27 mouse cellular contexts compared by ENCODE assay signal in the genomic region with DNA sequence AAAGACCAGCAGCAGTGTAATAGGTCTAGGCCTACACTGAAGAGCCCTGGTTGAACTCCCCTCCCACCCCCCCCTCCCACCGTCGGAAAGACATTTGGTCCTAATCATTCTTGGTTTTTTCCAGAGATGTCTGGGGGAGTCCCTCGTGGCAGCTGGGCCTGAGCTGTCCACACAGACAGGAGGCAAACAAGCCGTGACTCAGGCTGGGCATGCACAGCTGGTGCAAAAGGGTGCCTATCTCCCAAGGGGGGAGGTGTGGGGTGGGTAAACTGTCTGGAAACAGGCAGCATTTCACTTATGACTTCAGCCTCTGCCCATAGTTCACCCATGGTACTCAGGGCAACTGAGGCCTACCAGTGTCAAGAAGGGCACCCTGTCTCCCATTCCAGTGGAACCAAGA. TPM values are rescaled to one million over a fixed set of nuclear protein-coding genes. Genes with fewer than 3 reads are reported as not detected.
DNase-seq lines count a peak whose midpoint lies in the region; ATAC-seq lines count a peak whose summit lies in the region.
"Had no signal": no experiment of that assay in that cellular context is flagged by ENCODE, and none has a peak within 500 bp of the region (broad histone marks: within the 10 kb centered on the region; RNA-seq: fewer than 3 reads in every experiment).

No protein-coding gene starts in this region.

- ATAC-seq in embryonic facial prominence, embryonic 14.5 days (ENCODE audit: low read depth), result 0 out of 2 replicates have a peak, but pooled peaks have one; percentile 10
- 0 out of 2 replicates have a peak, but pooled peaks have one; percentile 2 for ATAC-seq in limb, embryonic 12.5 days (ENCODE audit: insufficient number of reproducible peaks, insufficient read depth, low FRiP score, low TSS enrichment, low read depth)
- ATAC-seq: forebrain, embryonic 16.5 days; intestine, postnatal 0 days had no signal

- H3K36me3 ChIP-seq in embryonic facial prominence, embryonic 14.5 days (ENCODE audit: control insufficient read depth, insufficient read depth, low read length), result peaks cover 46% of the 10 kb centered on the region
- peaks cover 75% of the 10 kb centered on the region for H3K36me3 ChIP-seq in embryonic facial prominence, embryonic 10.5 days (replicated peaks)
- peaks cover 79% of the 10 kb centered on the region for H3K36me3 ChIP-seq in limb, embryonic 12.5 days
- H3K36me3 ChIP-seq in limb, embryonic 10.5 days, result peaks cover 34% of the 10 kb centered on the region

- H3K4me1 ChIP-seq in embryonic facial prominence, embryonic 14.5 days (ENCODE audit: control insufficient read depth, insufficient read depth, low read length), result no peaks in the 10 kb centered on the region
- H3K4me1 ChIP-seq in embryonic facial prominence, embryonic 10.5 days, result peaks cover 15% of the 10 kb centered on the region
- no peaks in the 10 kb centered on the region for H3K4me1 ChIP-seq in limb, embryonic 12.5 days (replicated peaks)
- peaks cover 2% of the 10 kb centered on the region; the same call in 1 of the 2 replicates for H3K4me1 ChIP-seq in limb, embryonic 10.5 days
- H3K4me1 ChIP-seq: forebrain, embryonic 10.5 days; hindbrain, embryonic 12.5 days; midbrain, embryonic 10.5 days; neural tube, embryonic 12.5 days had no signal

- no peak overlapping the region for H3K4me3 ChIP-seq in embryonic facial prominence, embryonic 14.5 days (ENCODE audit: low read depth, low read length)
- no peak overlapping the region for H3K4me3 ChIP-seq in embryonic facial prominence, embryonic 10.5 days
- H3K4me3 ChIP-seq in limb, embryonic 12.5 days (replicated peaks), result no peak overlapping the region
- H3K4me3 ChIP-seq in limb, embryonic 10.5 days, result no peak overlapping the region
- H3K4me3 ChIP-seq: forebrain, embryonic 10.5 days; heart, adult 2 months; hindbrain, embryonic 12.5 days; left cerebral cortex, adult 2 months; liver, embryonic 15.5 days; midbrain, embryonic 10.5 days; neural tube, embryonic 12.5 days had no signal

- no peak overlapping the region for H3K9ac ChIP-seq in embryonic facial prominence, embryonic 14.5 days (ENCODE audit: low read depth, low read length)
- H3K9ac ChIP-seq in limb, embryonic 12.5 days (replicated peaks), result no peak overlapping the region
- H3K9ac ChIP-seq: hindbrain, embryonic 12.5 days; liver, embryonic 15.5 days; neural tube, embryonic 12.5 days had no signal

- no peak overlapping the region for H3K4me2 ChIP-seq in embryonic facial prominence, embryonic 14.5 days (ENCODE audit: low read depth, low read length)
- H3K4me2 ChIP-seq in limb, embryonic 12.5 days, result no peak overlapping the region
- H3K4me2 ChIP-seq: hindbrain, embryonic 12.5 days; liver, embryonic 15.5 days; neural tube, embryonic 12.5 days had no signal

- H3K9me3 ChIP-seq in embryonic facial prominence, embryonic 14.5 days (ENCODE audit: control insufficient read depth, low read length), result no peaks in the 10 kb centered on the region
- H3K9me3 ChIP-seq in embryonic facial prominence, embryonic 10.5 days, result no peaks in the 10 kb centered on the region
- no peaks in the 10 kb centered on the region for H3K9me3 ChIP-seq in limb, embryonic 12.5 days
- H3K9me3 ChIP-seq in limb, embryonic 10.5 days (replicated peaks), result no peaks in the 10 kb centered on the region
- H3K9me3 ChIP-seq: forebrain, embryonic 10.5 days; hindbrain, embryonic 12.5 days; liver, embryonic 15.5 days; midbrain, embryonic 10.5 days; neural tube, embryonic 12.5 days had no signal

- DNase-seq in embryonic facial prominence, embryonic 14.5 days (ENCODE audit: low spot score), result peak; percentile 12
- no peak for DNase-seq in embryonic facial prominence, embryonic 10.5 days (ENCODE audit: low spot score)
- no peak for DNase-seq in limb, embryonic 10.5 days (ENCODE audit: low spot score)
- peak; percentile 77 for DNase-seq in 3T3-L1 (ENCODE audit: low read depth, low spot score)
- DNase-seq in brain, adult 2 months (ENCODE audit: low read depth, low spot score), result peak; percentile 40
- no peak for DNase-seq in T-cell, adult 2 months (ENCODE audit: low spot score)
- DNase-seq in layer of hippocampus, postnatal 36 days, result no peak
- DNase-seq: cerebellum, adult 8-10 months; cerebellum, postnatal 36 days; embryo, embryonic 11 days; gastrocnemius, postnatal 14 days; layer of hippocampus, adult 9-11 months; liver; retina, postnatal 1 day; right cerebral cortex, postnatal 25 days; spleen, adult 18-20 months; thymus, postnatal 14 days had no signal

- H3K27me3 ChIP-seq in embryonic facial prominence, embryonic 14.5 days (replicated peaks; ENCODE audit: control insufficient read depth, insufficient read depth, low read length), result no peaks in the 10 kb centered on the region
- no peaks in the 10 kb centered on the region for H3K27me3 ChIP-seq in embryonic facial prominence, embryonic 10.5 days (replicated peaks; ENCODE audit: low read depth, poor library complexity, severe bottlenecking)
- no peaks in the 10 kb centered on the region for H3K27me3 ChIP-seq in limb, embryonic 12.5 days
- no peaks in the 10 kb centered on the region for H3K27me3 ChIP-seq in limb, embryonic 10.5 days (ENCODE audit: low read depth, poor library complexity, severe bottlenecking)
- H3K27me3 ChIP-seq: hindbrain, embryonic 12.5 days; liver, embryonic 15.5 days; neural tube, embryonic 12.5 days had no signal

- H3K27ac ChIP-seq in embryonic facial prominence, embryonic 14.5 days (replicated peaks; ENCODE audit: low read depth, low read length), result no peak overlapping the region
- H3K27ac ChIP-seq in embryonic facial prominence, embryonic 10.5 days (replicated peaks), result no peak overlapping the region
- H3K27ac ChIP-seq in limb, embryonic 12.5 days, result no peak overlapping the region
- no peak overlapping the region for H3K27ac ChIP-seq in limb, embryonic 10.5 days
- H3K27ac ChIP-seq: forebrain, embryonic 10.5 days; heart, adult 2 months; hindbrain, embryonic 12.5 days; left cerebral cortex, adult 2 months; liver, embryonic 15.5 days; midbrain, embryonic 10.5 days; neural tube, embryonic 12.5 days had no signal

- WGBS in embryonic facial prominence, embryonic 14.5 days, result 24% methylated on average over 4 of the region's 4 CpGs
- WGBS in embryonic facial prominence, embryonic 10.5 days, result 50% methylated on average over 4 of the region's 4 CpGs
- 40% methylated on average over 4 of the region's 4 CpGs for WGBS in limb, embryonic 12.5 days
- 52% methylated on average over 4 of the region's 4 CpGs for WGBS in limb, embryonic 10.5 days

RNA-seq across cellular contexts. Expression of a gene that starts 38.7 kb away (rescaled TPM):
- 13.3 and 18.3 TPM in 2 replicates for polyA plus RNA-seq in embryonic facial prominence, embryonic 14.5 days (2014; fragmentation: Nextera tagmentation; extraction: Ambion mirVana)
- polyA plus RNA-seq in embryonic facial prominence, embryonic 10.5 days (2016; fragmentation: Nextera tagmentation; extraction: Ambion mirVana), result 14.6 and 14.9 TPM in 2 replicates
- 18.9 and 20.2 TPM in 2 replicates for polyA plus RNA-seq in limb, embryonic 12.5 days (2016; fragmentation: Nextera tagmentation; extraction: Ambion mirVana)
- polyA plus RNA-seq in limb, embryonic 10.5 days (2016; fragmentation: Nextera tagmentation; extraction: Ambion mirVana), result 8.5 and 15.4 TPM in 2 replicates
- total RNA-seq in layer of hippocampus, postnatal 36 days (2021), result under 1 TPM; 0.20 to 0.80 TPM

Comparison
In these comparisons a context has a peak if more than half of its experiments do, and no peak if none do; other contexts are left out.
1. DNase-seq: peak in embryonic facial prominence, embryonic 14.5 days (single experiment), 3T3-L1 (single experiment) and brain, adult 2 months (single experiment); none in embryonic facial prominence, embryonic 10.5 days (single experiment), limb, embryonic 10.5 days (single experiment), T-cell, adult 2 months (single experiment) and layer of hippocampus, postnatal 36 days (0 of 2).